Mouse (Mus musculus): ENCODE results near the gene Ftsj3. TPM values are rescaled to one million over a fixed set of nuclear protein-coding genes. Genes with fewer than 3 reads are reported as not detected.

Gene Ftsj3
- 59.5 and 97.0 TPM in 2 replicates for polyA plus RNA-seq (2012; rRNA removed)

GRCm38 (mm10) chr11:106255685-106256451 is at the start of gene Ftsj3, which contains the start of gene Psmc5:
Ftsj3 (minus strand) TSS chr11:106256079.
Psmc5 (plus strand) TSS chr11:106256154.

GRCm38 (mm10) chr11:106301765-106302164 is 45.9 kb upstream of the Ftsj3 start, which contains the start of gene Gh:
Gh (minus strand) TSS chr11:106301865.

GRCm38 (mm10) chr11:106276454-106276853 is 20.6 kb upstream of the Ftsj3 start, which contains the start of gene Tcam1:
Tcam1 (plus strand) TSS chr11:106276672.

GRCm38 (mm10) chr11:106272644-106273310 is 16.9 kb upstream of the Ftsj3 start, which contains the start of gene Smarcd2:
Smarcd2 (minus strand) TSS chr11:106272972.

GRCm38 (mm10) chr11:106216730-106217490 is 39.0 kb downstream of the Ftsj3 start, which contains the start of gene Ddx42:
Ddx42 (plus strand) TSS chr11:106216926.

GRCm38 (mm10) chr11:106215927-106216729 is 39.8 kb downstream of the Ftsj3 start, which contains the start of gene Ccdc47:
Ccdc47 (minus strand) TSS chr11:106216344.

GRCm38 (mm10) chr11:106202123-106202465 is 53.8 kb downstream of the Ftsj3 start, which contains the start of gene Strada:
Strada (minus strand) TSS chr11:106202168.

Other genes starting within 250 kb of the Ftsj3 start
- gene Kcnh6, start 248.0 kb downstream of the Ftsj3 start, polyA plus RNA-seq (2012; rRNA removed) = 0.26 and 0.56 TPM in 2 replicates
- 76.5 and 77.4 TPM in 2 replicates for gene Dcaf7, start 219.2 kb downstream of the Ftsj3 start, polyA plus RNA-seq (2012; rRNA removed)
- gene Taco1, start 190.0 kb downstream of the Ftsj3 start, polyA plus RNA-seq (2012; rRNA removed) = 18.2 and 20.9 TPM in 2 replicates
- 27.8 and 36.5 TPM in 2 replicates for gene Map3k3, start 171.5 kb downstream of the Ftsj3 start, polyA plus RNA-seq (2012; rRNA removed)
- gene Gm10840, start 95.2 kb downstream of the Ftsj3 start, polyA plus RNA-seq (2012; rRNA removed) = not detected in 2 replicates
- gene Limd2, start 95.2 kb downstream of the Ftsj3 start, polyA plus RNA-seq (2012; rRNA removed) = 76.6 and 184 TPM in 2 replicates
- 27.4 and 46.8 TPM in 2 replicates for gene Strada, start 53.9 kb downstream of the Ftsj3 start, polyA plus RNA-seq (2012; rRNA removed)
- gene Ccdc47, start 39.7 kb downstream of the Ftsj3 start, polyA plus RNA-seq (2012; rRNA removed) = 56.0 and 102 TPM in 2 replicates
- gene Ddx42, start 39.2 kb downstream of the Ftsj3 start, polyA plus RNA-seq (2012; rRNA removed) = 73.2 and 103 TPM in 2 replicates
- gene Psmc5, start 75 bp upstream of the Ftsj3 start, polyA plus RNA-seq (2012; rRNA removed) = 256 and 300 TPM in 2 replicates
- 39.8 and 72.6 TPM in 2 replicates for gene Smarcd2, start 16.9 kb upstream of the Ftsj3 start, polyA plus RNA-seq (2012; rRNA removed)
- 0.20 and 0.35 TPM in 2 replicates for gene Tcam1, start 20.6 kb upstream of the Ftsj3 start, polyA plus RNA-seq (2012; rRNA removed)
- not detected in 2 replicates for gene Gh, start 45.8 kb upstream of the Ftsj3 start, polyA plus RNA-seq (2012; rRNA removed)
- gene Cd79b, start 58.7 kb upstream of the Ftsj3 start, polyA plus RNA-seq (2012; rRNA removed) = 0.50 and 1.2 TPM in 2 replicates
- 0.06 and 0.43 TPM in 2 replicates for gene Scn4a, start 97.2 kb upstream of the Ftsj3 start, polyA plus RNA-seq (2012; rRNA removed)
- 0.05 and 0.07 TPM in 2 replicates for gene Prr29, start 109.4 kb upstream of the Ftsj3 start, polyA plus RNA-seq (2012; rRNA removed)
- 7.4 and 14.0 TPM in 2 replicates for gene Icam2, start 132.0 kb upstream of the Ftsj3 start, polyA plus RNA-seq (2012; rRNA removed)
- 7.8 and 8.8 TPM in 2 replicates for gene Ern1, start 231.8 kb upstream of the Ftsj3 start, polyA plus RNA-seq (2012; rRNA removed)